Mouse (Mus musculus) hindbrain, embryonic 16.5 days (tissue): ENCODE data around the gene Actb. TPM values are rescaled to one million over a fixed set of nuclear protein-coding genes. Genes with fewer than 3 reads are reported as not detected.

Experiments
- ATAC-seq: fragments of 200-750 bp; cut with Nextera tagmentation; 2 replicates; pipeline ENCODE4 v1.8.0; 2017; ENCODE audit warnings: moderate TSS enrichment, moderate library complexity
- H3K27ac ChIP-seq: fragments of 300-500 bp; sonication (generic); 2 replicates; pipeline ENCODE4 v1.5.1; 2014; ENCODE audit warnings: low read depth, mild to moderate bottlenecking, control low read depth, low read length, moderate library complexity
- H3K27me3 ChIP-seq: fragments of 300-500 bp; sonication (generic); replicated peaks from 2 replicates; pipeline ENCODE4 v1.6.1; 2014; ENCODE audit warnings: low read length; ENCODE audit not compliant: control insufficient read depth, insufficient read depth
- H3K36me3 ChIP-seq: fragments of 300-500 bp; sonication (generic); 2 replicates; pipeline ENCODE4 v1.6.1; 2014; ENCODE audit warnings: mild to moderate bottlenecking, low read length, moderate library complexity, mixed read lengths; ENCODE audit not compliant: control insufficient read depth, insufficient read depth
- H3K4me1 ChIP-seq: fragments of 300-500 bp; sonication (generic); 2 replicates; pipeline ENCODE4 v1.6.1; 2014; ENCODE audit warnings: low read depth, low read length; ENCODE audit not compliant: control insufficient read depth, insufficient read depth
- H3K4me2 ChIP-seq: fragments of 300-500 bp; sonication (generic); 2 replicates; pipeline ENCODE4 v1.6.1; 2014; ENCODE audit warnings: mild to moderate bottlenecking, low read length, control low read depth, moderate library complexity
- H3K4me3 ChIP-seq: fragments of 300-500 bp; sonication (generic); 2 replicates; pipeline ENCODE4 v1.5.1; 2014; ENCODE audit warnings: mild to moderate bottlenecking, low read length, control low read depth, moderate library complexity
- H3K9ac ChIP-seq: fragments of 300-500 bp; sonication (generic); 2 replicates; pipeline ENCODE4 v1.6.1; 2014; ENCODE audit warnings: low read depth, mild to moderate bottlenecking, control low read depth, low read length, moderate library complexity
- H3K9me3 ChIP-seq: fragments of 300-500 bp; sonication (generic); 2 replicates; pipeline ENCODE4 v1.6.1; 2014; ENCODE audit warnings: mild to moderate bottlenecking, low read length, moderate library complexity; ENCODE audit not compliant: control insufficient read depth
- WGBS: fragments of 180-500 bp; shearing (Covaris S2); extraction: QIAGEN DNeasy Blood & Tissue Kit; methylation state at CpG from one replicate; pipeline ENCODE4 v1.1.7; 2014; 5-methylcytosine and 5-hydroxymethylcytosine counted together
- polyA plus RNA-seq: library from polyadenylated mRNA; unstranded; fragments of >200 nt; fragmentation: Nextera tagmentation; extraction: Ambion mirVana; gene quantifications from 2 replicates; pipeline ENCODE4 v1.2.1, GENCODE M21; 2015

The Actb gene
- polyA plus RNA-seq = 11,512 and 13,219 TPM in 2 replicates

GRCm38 (mm10) chr5:142906532-142907047, at the start of gene Actb:
TSS of gene Actb (minus strand) at chr5:142906754.
- no peaks in the 10 kb centered on the region for H3K9me3 ChIP-seq
- under 1% methylated on average over 41 of the region's 41 CpGs for WGBS
- no peaks in the 10 kb centered on the region for H3K27me3 ChIP-seq
- peak within 1 kb of the TSS; percentile 66 for H3K4me2 ChIP-seq
- peaks cover 48% of the 10 kb centered on the region for H3K4me1 ChIP-seq
- peaks cover 30% of the 10 kb centered on the region for H3K36me3 ChIP-seq
- ATAC-seq = peak; percentile 84
- H3K9ac ChIP-seq = peak within 1 kb of the TSS; percentile 100
- H3K27ac ChIP-seq = peak within 1 kb of the TSS; percentile 100
- H3K4me3 ChIP-seq = peak within 1 kb of the TSS; percentile 90

GRCm38 (mm10) chr5:142953641-142954040, 47.1 kb upstream of the Actb start:
- Histone ChIP-seq H3K27ac (no peak overlapping the region), H3K9me3 (no peaks in the 10 kb centered on the region), H3K4me2 (no peak overlapping the region), H3K4me3 (no peak overlapping the region), H3K4me1 (no peaks in the 10 kb centered on the region), H3K9ac (no peak overlapping the region), H3K27me3 (no peaks in the 10 kb centered on the region), H3K36me3 (no peaks in the 10 kb centered on the region)
- WGBS = 68% methylated on average over 3 of the region's 3 CpGs
- no peak for ATAC-seq

DNA sequence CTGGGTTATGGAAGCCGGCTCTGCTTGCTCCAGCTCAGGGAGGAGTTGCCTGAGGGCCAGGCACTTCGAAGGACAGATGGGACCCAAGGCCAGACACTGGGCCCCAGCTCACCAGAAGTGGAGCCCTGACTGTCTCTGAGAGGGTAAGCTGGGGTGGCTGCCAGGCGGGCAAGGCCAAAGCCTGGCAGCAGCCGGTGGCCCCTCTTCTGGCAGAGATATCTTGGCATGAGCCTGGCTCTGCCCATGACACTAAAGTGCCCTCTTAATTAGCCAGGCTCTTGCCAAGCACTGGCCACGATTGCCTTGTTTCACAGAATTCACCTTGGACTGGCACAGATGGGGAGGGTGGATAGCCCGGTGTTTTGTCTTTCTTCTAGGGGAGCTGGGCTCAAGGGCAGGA, 43.9 kb upstream of the Actb start:
- H3K9ac ChIP-seq = no peak overlapping the region
- 57% methylated on average over 6 of the region's 6 CpGs for WGBS
- H3K27ac ChIP-seq = no peak overlapping the region
- peak; percentile 70 for ATAC-seq
- H3K4me1 ChIP-seq = no peaks in the 10 kb centered on the region
- H3K27me3 ChIP-seq = no peaks in the 10 kb centered on the region
- H3K4me3 ChIP-seq = no peak overlapping the region
- no peaks in the 10 kb centered on the region for H3K9me3 ChIP-seq
- no peaks in the 10 kb centered on the region for H3K36me3 ChIP-seq
- no peak overlapping the region for H3K4me2 ChIP-seq

GRCm38 (mm10) chr5:142949580-142949979, 43.0 kb upstream of the Actb start:
- H3K27ac ChIP-seq = no peak overlapping the region
- H3K9me3 ChIP-seq = no peaks in the 10 kb centered on the region
- no peak for ATAC-seq
- 62% methylated on average over 6 of the region's 6 CpGs for WGBS
- H3K36me3 ChIP-seq = no peaks in the 10 kb centered on the region
- no peak overlapping the region for H3K9ac ChIP-seq
- H3K4me3 ChIP-seq = no peak overlapping the region
- H3K4me1 ChIP-seq = no peaks in the 10 kb centered on the region
- H3K4me2 ChIP-seq = no peak overlapping the region
- H3K27me3 ChIP-seq = no peaks in the 10 kb centered on the region

GRCm38 (mm10) chr5:142947460-142947859, 40.9 kb upstream of the Actb start:
- Histone ChIP-seq H3K4me2 (no peak overlapping the region), H3K27ac (no peak overlapping the region), H3K27me3 (no peaks in the 10 kb centered on the region), H3K4me1 (no peaks in the 10 kb centered on the region), H3K9ac (no peak overlapping the region), H3K9me3 (no peaks in the 10 kb centered on the region), H3K4me3 (no peak overlapping the region), H3K36me3 (no peaks in the 10 kb centered on the region)
- ATAC-seq = no peak
- WGBS = 75% methylated on average over 7 of the region's 7 CpGs

DNA sequence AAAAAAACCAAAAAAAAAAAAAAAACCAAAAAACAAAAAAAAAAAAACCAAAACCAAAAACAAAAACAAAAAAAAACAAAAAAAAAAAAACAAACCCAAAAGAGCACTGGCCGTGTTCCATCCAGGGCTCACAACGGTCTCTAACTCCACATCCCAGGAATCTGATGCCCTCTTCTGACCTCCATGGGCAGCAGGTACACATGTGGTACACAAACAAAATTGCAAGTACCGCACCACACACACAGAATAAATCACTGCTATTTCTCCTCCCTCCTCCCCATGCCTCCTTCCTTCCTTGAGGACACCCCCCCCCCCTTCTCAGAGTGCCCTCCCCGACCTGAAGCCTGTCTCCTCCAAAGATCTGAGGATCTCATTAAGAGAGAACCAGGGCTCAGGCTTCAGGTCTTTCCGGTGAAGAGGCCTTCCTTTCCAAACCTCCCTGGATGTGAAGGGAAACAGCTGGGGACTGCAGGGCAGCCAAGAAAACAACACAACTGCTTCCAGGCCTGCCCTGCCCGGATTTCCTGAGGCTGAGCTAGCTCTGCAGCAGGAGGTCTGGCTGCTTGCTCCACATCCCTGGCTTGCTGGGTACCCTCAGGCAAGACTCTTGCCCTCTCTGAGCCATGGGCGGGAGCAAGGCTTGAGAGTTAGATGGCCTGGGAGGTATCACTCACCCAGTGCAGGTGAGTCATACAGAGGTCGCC, 38.6 kb upstream of the Actb start:
- H3K9me3 ChIP-seq = no peaks in the 10 kb centered on the region

DNA sequence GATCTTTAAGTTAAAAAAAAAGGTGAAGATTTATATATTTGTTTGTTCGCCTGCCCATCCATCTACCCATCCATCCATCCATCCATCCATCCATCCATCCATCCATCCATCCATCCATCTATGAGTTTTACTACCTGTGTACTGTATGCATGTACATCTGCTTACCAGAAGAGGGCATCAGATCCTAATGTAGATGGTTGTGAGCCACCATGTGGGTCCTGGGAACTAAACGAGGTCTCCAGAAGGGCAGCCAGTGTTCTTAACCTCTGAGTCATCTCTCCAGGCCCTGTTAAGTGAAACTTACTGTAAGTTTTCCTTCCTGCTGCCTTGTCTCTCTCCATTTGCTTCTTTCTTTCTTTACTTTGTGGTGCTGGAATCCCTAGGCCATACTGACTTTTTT, 33.8 kb upstream of the Actb start:
- no peak for ATAC-seq
- 79% methylated on average over 2 of the region's 2 CpGs for WGBS
- H3K9me3 ChIP-seq = no peaks in the 10 kb centered on the region
- H3K4me1 ChIP-seq = peaks cover 4% of the 10 kb centered on the region
- no peaks in the 10 kb centered on the region for H3K36me3 ChIP-seq
- H3K27ac ChIP-seq = no peak overlapping the region
- no peak overlapping the region for H3K4me2 ChIP-seq
- no peaks in the 10 kb centered on the region for H3K27me3 ChIP-seq
- no peak overlapping the region for H3K9ac ChIP-seq
- H3K4me3 ChIP-seq = no peak overlapping the region

More for the DNA sequence above, 38.6 kb upstream of the Actb start:
- no peak overlapping the region for H3K4me3 ChIP-seq
- H3K9ac ChIP-seq = no peak overlapping the region
- ATAC-seq = no peak
- H3K27me3 ChIP-seq = no peaks in the 10 kb centered on the region
- H3K4me2 ChIP-seq = no peak overlapping the region
- 71% methylated on average over 8 of the region's 8 CpGs for WGBS
- no peaks in the 10 kb centered on the region for H3K36me3 ChIP-seq
- no peak overlapping the region for H3K27ac ChIP-seq
- H3K4me1 ChIP-seq = no peaks in the 10 kb centered on the region

- H3K9me3 ChIP-seq = no peaks in the 10 kb centered on the region
- no peak overlapping the region for H3K27ac ChIP-seq
- WGBS = 39% methylated on average over 19 of the region's 19 CpGs
- no peaks in the 10 kb centered on the region for H3K36me3 ChIP-seq
- H3K4me1 ChIP-seq = peaks cover 4% of the 10 kb centered on the region
- H3K9ac ChIP-seq = no peak overlapping the region
- H3K4me3 ChIP-seq = no peak overlapping the region
- no peak overlapping the region for H3K4me2 ChIP-seq
- no peak for ATAC-seq
- no peaks in the 10 kb centered on the region for H3K27me3 ChIP-seq
These were observed 31.6 kb upstream of the Actb start for GRCm38 (mm10) chr5:142937956-142938727.

DNA sequence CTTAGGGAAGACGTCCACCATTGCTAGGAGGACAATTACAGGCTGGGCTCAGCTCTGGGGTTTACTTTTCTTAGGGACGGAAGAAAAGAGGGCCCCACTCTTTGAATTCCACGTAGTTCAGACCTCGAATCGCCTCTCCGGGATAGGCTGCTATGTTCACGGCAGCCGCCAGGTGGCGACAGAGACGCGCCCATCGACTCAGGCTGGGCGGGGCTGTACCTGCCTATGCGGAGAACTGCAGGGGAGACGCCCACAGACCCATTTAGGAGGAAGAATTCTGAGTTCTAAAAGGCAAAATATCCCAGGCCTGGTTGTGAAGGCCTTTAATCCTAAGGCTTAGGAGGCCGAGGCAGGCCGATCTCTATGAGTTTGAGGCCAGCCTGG, 29.8 kb upstream of the Actb start:
- peak overlapping the region; percentile 49; the same call in 1 of the 2 replicates for H3K9ac ChIP-seq

More for the DNA sequence above, 29.8 kb upstream of the Actb start:
- no peak overlapping the region for H3K27ac ChIP-seq
- no peaks in the 10 kb centered on the region for H3K9me3 ChIP-seq
- H3K4me1 ChIP-seq = peaks cover 4% of the 10 kb centered on the region
- H3K36me3 ChIP-seq = no peaks in the 10 kb centered on the region
- peak overlapping the region; percentile 42 for H3K4me2 ChIP-seq
- no peaks in the 10 kb centered on the region for H3K27me3 ChIP-seq
- WGBS = 4% methylated on average over 17 of the region's 17 CpGs
- peak overlapping the region; percentile 4; the same call in 1 of the 2 replicates for H3K4me3 ChIP-seq
- peak; percentile 48; the same call in 1 of the 2 replicates for ATAC-seq
